Mouse (Mus musculus) adrenal gland (tissue): Measurements from ENCODE around the gene Nkx2-5.

Experiments
- intact Hi-C: fragments of 180-260 bp; cut with DNase I; formaldehyde crosslinking; loops from one replicate; pipeline ENCODE4 v1.15.1; 2025
- long read RNA-seq, 2 experiments: library from polyadenylated mRNA; unstranded; transcript quantifications; one replicate each; pipeline ENCODE4 v2.0.0; 2020; ENCODE audit warnings: borderline replicate concordance in 1 of 2; ENCODE audit not compliant: insufficient replicate concordance in 1 of 2

Nkx2-5 gene
- long read RNA-seq, experiment 1, result 0 reads
- long read RNA-seq, experiment 2, result 0 reads

- intact Hi-C loops, result no loop called here
Observed at GRCm38 (mm10) chr17:26844909-26845148, at the start of gene Nkx2-5. TSS of gene Nkx2-5 (minus strand) at chr17:26845009.

DNA sequence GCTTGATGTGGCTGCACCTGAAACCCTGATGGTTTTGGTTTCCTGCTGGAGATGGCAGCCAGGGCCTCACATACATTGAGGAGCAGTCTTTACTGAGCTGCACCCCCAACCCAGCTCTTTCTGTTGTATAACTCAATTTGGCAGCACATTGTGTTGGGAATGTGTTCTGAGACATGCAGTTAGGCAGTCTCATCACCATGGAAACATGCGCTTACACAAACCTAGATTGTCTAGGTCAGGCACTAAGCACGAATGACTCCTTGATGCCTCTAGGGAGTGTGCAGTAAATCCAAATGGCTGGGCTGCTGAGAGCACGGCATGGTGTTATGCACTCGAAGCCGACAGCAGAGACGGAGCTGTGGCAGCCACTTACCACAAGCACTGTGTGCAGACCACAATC is 49.5 kb upstream of the Nkx2-5 start:
- intact Hi-C loops, result no loop called here

- intact Hi-C loops, result no loop called here
Observed at GRCm38 (mm10) chr17:26893492-26893891, 48.7 kb upstream of the Nkx2-5 start.

GRCm38 (mm10) chr17:26892635-26893375 is 48.0 kb upstream of the Nkx2-5 start:
- intact Hi-C loops, result no loop called here

DNA sequence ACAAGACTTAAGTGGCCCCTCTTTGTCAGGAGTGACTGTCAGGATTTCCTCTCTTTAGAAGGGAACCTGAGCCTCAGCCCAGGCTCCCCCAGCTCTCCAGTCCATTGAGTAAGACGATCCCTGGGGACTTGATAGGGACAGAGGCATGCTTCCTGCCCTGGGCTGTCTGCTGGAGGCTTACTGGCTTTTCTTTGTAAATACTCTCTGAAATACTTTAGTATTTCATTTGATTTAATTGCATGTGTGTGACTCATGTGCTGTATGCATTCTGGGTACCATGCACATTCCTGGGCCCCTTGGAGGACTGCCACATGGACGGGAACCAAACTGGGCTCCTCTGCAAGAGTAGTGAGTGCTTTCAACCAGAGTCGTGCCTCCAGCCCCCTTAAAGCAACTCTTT is 43.1 kb upstream of the Nkx2-5 start:
- intact Hi-C loops, result loop anchor here (5.0 to 10.0 kb wide), 2 partner anchors 231 to 423 kb away; no protein-coding TSS in a partner anchor

GRCm38 (mm10) chr17:26886047-26886749 is 41.4 kb upstream of the Nkx2-5 start:
- intact Hi-C loops, result loop anchor here (5.0 to 10.0 kb wide), 2 partner anchors 229 to 421 kb away; no protein-coding TSS in a partner anchor

- intact Hi-C loops, result loop anchor here (2.0 to 10.0 kb wide), 3 partner anchors 90 to 420 kb away; no protein-coding TSS in a partner anchor
Observed at GRCm38 (mm10) chr17:26884995-26885926, 40.5 kb upstream of the Nkx2-5 start.

- intact Hi-C loops, result loop anchor here (10.0 kb wide), 1 partner anchor 419 kb away; no protein-coding TSS in a partner anchor
Observed at GRCm38 (mm10) chr17:26883585-26883984, 38.8 kb upstream of the Nkx2-5 start.

DNA sequence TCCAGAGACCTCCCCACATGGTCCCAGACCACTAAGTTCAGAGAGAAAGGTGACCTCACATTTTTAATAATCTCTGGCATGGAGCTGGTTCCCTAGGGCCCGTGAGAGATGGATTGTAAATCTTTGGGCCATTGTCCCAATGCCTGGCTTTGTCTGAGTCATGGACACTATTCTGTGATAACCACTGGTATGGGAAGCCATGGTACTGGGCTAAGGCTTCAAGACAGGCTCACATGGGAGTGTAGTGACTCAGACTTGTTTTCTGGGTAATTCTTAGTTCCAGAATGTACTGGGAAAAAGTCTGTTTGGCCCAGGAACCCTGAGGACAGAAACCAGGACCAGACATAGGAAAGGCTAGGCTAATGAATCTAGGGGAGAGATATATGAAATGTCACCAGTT is 37.9 kb upstream of the Nkx2-5 start:
- intact Hi-C loops, result loop anchor here (10.0 kb wide), 1 partner anchor 418 kb away; no protein-coding TSS in a partner anchor

DNA sequence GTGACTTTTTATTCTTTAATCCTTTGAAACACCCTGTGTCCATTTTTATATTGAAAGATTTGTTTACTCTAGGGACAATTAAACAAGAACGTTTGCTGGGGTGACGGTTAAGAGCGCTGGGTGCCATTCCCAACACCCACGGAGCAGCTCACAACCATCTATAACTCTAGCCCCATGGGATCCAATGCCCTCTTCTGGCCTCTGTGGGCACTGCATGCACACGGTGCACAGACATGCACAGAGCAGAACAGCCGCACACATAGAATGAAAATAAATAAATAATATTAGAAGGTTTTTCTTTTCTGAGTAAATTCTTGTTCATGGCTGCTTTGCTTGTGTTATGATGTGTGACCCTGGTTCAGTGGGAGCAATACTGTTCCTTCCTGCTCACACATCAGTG is 34.4 kb upstream of the Nkx2-5 start:
- intact Hi-C loops, result no loop called here

- intact Hi-C loops, result no loop called here
Observed at GRCm38 (mm10) chr17:26877927-26878326, 33.1 kb upstream of the Nkx2-5 start.

DNA sequence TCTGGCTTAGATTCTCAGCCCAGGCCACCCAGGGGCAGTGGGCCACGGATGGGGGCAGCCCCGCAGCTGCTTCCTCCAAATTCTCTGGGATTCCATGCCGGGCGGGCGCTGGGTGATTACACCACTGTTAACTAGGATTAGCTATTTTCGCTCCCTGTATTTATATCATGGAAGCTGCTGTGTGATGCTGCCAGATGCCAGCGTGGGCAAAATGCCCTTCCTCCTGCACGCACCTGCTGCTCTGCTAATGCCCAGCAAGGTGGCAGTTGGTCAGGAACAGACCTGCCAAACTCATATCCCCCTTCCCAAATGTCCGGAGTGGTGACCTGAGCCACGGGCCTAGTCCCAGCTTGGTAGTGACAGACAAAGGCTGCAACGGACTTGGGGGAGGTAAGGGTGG is 29.7 kb upstream of the Nkx2-5 start:
- intact Hi-C loops, result no loop called here

DNA sequence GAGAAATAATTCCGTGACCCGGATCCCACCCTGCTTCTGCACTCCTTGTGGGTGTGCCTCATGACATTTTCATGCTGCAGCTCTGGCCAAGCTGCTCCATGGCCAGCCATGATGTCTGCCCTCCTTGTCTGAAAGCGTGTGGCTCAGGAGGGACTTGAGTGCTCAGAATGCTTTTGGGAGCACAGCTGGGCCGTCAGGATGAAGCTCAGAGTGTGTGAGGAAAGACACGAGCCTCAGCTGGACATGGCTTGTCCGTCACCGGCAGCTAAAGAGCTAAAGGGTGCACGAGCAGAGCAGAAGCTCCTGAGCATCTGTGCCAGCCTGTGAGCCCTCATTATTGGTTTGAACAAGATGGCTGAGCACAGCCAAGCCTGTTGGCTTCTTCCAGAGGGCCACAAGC is 28.7 kb upstream of the Nkx2-5 start:
- intact Hi-C loops, result no loop called here

GRCm38 (mm10) chr17:26872870-26873269 is 28.1 kb upstream of the Nkx2-5 start:
- intact Hi-C loops, result no loop called here

DNA sequence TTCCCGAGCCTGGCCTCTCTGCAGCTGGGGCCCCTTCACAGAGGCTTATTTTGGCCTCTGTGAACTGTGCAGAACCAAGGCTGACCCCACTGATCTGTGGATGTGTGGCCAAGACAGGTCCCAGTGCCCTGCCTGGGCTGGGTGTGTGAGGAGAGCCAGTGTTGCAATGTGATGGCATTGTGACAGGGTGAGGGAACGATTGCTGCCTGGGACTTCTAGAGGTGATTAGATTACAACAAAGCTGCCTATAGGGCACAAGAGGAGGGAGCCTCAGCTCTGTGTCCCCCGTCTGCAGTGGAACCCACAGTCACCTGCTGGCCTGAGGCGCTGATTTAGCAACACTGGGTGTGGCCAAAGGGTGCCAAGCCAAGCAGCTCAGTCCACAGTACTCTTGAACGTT is 23.9 kb upstream of the Nkx2-5 start:
- intact Hi-C loops, result no loop called here

- intact Hi-C loops, result no loop called here
Observed at GRCm38 (mm10) chr17:26865156-26865555, 20.3 kb upstream of the Nkx2-5 start.

DNA sequence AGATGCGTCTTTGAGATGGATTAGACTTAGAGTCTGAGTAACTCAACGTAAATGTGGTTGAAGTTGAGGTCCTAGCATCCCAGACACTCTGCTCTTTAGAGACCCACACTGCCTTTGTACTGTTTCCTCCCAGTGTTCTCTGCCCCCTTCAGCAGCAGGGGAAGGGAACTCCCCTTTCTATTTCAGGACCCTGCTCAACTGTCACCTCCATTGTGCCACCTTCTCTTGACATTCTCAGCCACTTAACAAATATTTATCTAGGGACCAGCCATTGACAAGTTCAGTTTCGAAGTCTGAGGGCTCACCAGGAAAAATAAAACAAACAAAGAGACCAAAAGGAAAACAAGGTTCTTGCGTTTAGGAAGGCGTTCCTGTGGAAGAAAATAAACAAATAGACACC is 19.5 kb upstream of the Nkx2-5 start:
- intact Hi-C loops, result no loop called here

DNA sequence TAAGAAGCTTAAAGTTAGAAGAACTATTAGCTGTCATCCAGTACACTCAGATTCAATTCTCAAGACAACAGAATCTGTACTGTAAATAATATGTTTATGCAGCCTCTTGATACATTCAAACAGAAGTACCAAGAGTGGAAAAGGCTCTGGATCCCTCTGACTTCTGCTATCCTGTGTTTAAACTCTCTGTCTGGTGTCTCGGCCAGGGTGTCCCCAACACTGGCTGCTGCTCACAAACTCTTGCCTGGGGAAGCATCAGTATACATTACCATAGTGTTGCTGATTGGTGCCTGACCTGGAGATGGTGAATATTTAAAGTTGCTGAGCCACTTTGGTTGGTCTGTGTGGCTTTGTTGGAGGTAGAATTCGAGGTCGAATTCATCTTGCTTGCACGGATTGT is 17.0 kb upstream of the Nkx2-5 start:
- intact Hi-C loops, result no loop called here

- intact Hi-C loops, result no loop called here
Observed at GRCm38 (mm10) chr17:26861383-26861782, 16.6 kb upstream of the Nkx2-5 start.

GRCm38 (mm10) chr17:26860906-26861305 is 16.1 kb upstream of the Nkx2-5 start:
- intact Hi-C loops, result no loop called here

GRCm38 (mm10) chr17:26852262-26852661 is 7.5 kb upstream of the Nkx2-5 start:
- intact Hi-C loops, result no loop called here

- intact Hi-C loops, result no loop called here
Observed at GRCm38 (mm10) chr17:26851136-26851460, 6.3 kb upstream of the Nkx2-5 start.
